30 mouse cellular contexts compared by ENCODE assay signal in the genomic region with DNA sequence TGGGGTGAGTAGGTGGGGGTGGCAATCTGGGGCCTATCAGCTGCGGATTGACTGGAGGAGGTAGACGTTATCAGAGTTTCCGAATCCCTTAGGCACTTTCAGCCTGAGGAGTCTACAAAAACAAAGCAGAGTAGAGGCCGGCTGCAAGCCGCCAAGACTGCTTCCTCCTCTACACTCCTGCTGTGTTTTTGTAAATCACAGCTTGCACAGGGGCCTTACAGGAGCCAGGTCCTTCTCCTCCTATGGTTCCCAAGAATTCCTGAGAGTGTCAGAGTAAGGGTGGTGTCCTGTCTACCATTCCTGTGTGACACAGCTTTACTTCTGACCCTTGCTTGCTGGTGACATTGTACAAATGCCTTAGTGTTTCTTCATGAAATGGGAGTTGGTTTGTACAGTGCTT. TPM values are rescaled to one million over a fixed set of nuclear protein-coding genes. Genes with fewer than 3 reads are reported as not detected.
"Had no signal": no experiment of that assay in that cellular context is flagged by ENCODE, and none has a peak within 500 bp of the region (broad histone marks: within the 10 kb centered on the region; RNA-seq: fewer than 3 reads in every experiment).

No protein-coding gene starts in this region.

- H3K4me3 ChIP-seq: gastrocnemius, adult 2 months; heart, adult 2 months; heart, embryonic 13.5 days; heart, embryonic 15.5 days; hindbrain, embryonic 10.5 days; hindbrain, embryonic 13.5 days; hindbrain, embryonic 15.5 days; kidney, embryonic 15.5 days; limb, embryonic 10.5 days; limb, embryonic 12.5 days; liver, embryonic 13.5 days; liver, embryonic 15.5 days had no signal

- H3K4me1 ChIP-seq: heart, embryonic 13.5 days; hindbrain, embryonic 15.5 days; limb, embryonic 10.5 days; liver, embryonic 13.5 days; liver, embryonic 15.5 days had no signal

- H3K27ac ChIP-seq: gastrocnemius, adult 2 months; heart, adult 2 months; heart, embryonic 13.5 days; heart, embryonic 15.5 days; hindbrain, embryonic 10.5 days; hindbrain, embryonic 13.5 days; hindbrain, embryonic 15.5 days; hindbrain, postnatal 0 days; kidney, embryonic 15.5 days; kidney, postnatal 0 days; limb, embryonic 10.5 days; limb, embryonic 12.5 days; liver, embryonic 13.5 days; liver, embryonic 15.5 days had no signal

- H3K4me2 ChIP-seq: heart, embryonic 11.5 days; heart, embryonic 13.5 days; heart, embryonic 15.5 days; hindbrain, embryonic 13.5 days; hindbrain, embryonic 15.5 days; kidney, embryonic 15.5 days; limb, embryonic 12.5 days; liver, embryonic 11.5 days; liver, embryonic 13.5 days; liver, embryonic 15.5 days had no signal

- DNase-seq: gastrocnemius, adult 2 months; gastrocnemius, postnatal 10 days; gastrocnemius, postnatal 25 days; heart, adult 2 months; heart, postnatal 4 days; kidney, adult 11 months; kidney, adult 2 months; kidney, adult 9 months; kidney, postnatal 14 days; kidney, postnatal 36 days; layer of hippocampus, adult 9-11 months; layer of hippocampus, postnatal 36 days; liver; liver, embryonic 13.5 days had no signal

- H3K9ac ChIP-seq: heart, embryonic 13.5 days; heart, embryonic 15.5 days; hindbrain, embryonic 13.5 days; hindbrain, embryonic 15.5 days; kidney, embryonic 15.5 days; limb, embryonic 12.5 days; liver, embryonic 13.5 days; liver, embryonic 15.5 days had no signal

- H3K27me3 ChIP-seq: heart, embryonic 13.5 days; heart, embryonic 15.5 days; hindbrain, embryonic 13.5 days; hindbrain, embryonic 15.5 days; kidney, embryonic 15.5 days; limb, embryonic 12.5 days; liver, embryonic 13.5 days; liver, embryonic 15.5 days had no signal

- ATAC-seq: hindbrain, postnatal 0 days; intestine, embryonic 16.5 days had no signal

- H3K9me3 ChIP-seq: heart, embryonic 13.5 days; heart, embryonic 15.5 days; hindbrain, embryonic 13.5 days; hindbrain, embryonic 15.5 days; kidney, embryonic 15.5 days; limb, embryonic 10.5 days; liver, embryonic 13.5 days; liver, embryonic 15.5 days had no signal

- H3K36me3 ChIP-seq: heart, embryonic 13.5 days; heart, embryonic 15.5 days; hindbrain, embryonic 10.5 days; hindbrain, embryonic 13.5 days; hindbrain, embryonic 15.5 days; kidney, embryonic 15.5 days; limb, embryonic 10.5 days; limb, embryonic 12.5 days; liver, embryonic 13.5 days; liver, embryonic 15.5 days had no signal

RNA-seq across cellular contexts. Expression of a gene that starts 32.6 kb away (rescaled TPM):
- polyA plus RNA-seq: heart, embryonic 11.5 days; heart, embryonic 13.5 days; heart, embryonic 15.5 days; hindbrain, embryonic 10.5 days; hindbrain, embryonic 13.5 days; hindbrain, embryonic 15.5 days; hindbrain, postnatal 0 days; intestine, embryonic 14.5 days; intestine, embryonic 16.5 days; kidney, adult 2 months; kidney, embryonic 15.5 days; kidney, postnatal 0 days; limb, embryonic 10.5 days; limb, embryonic 12.5 days; limb, embryonic 14.5 days; liver, embryonic 11.5 days had no signal
